Mouse (Mus musculus) myocyte (in vitro differentiated cells): ENCODE results near the gene Baz2a.
"Not testable (repeated sequence)": the region's sequence is repeated elsewhere in the genome, so short reads cannot be mapped to it uniquely, and the experiment has no call there.

Source experiments
- CEBPB ChIP-seq: IDR thresholded peaks from 2 replicates; pipeline ENCODE4 v1.6.1; 2011; ENCODE audit warnings: mild to moderate bottlenecking, moderate library complexity; ENCODE audit not compliant: poor library complexity, insufficient read depth, severe bottlenecking
- E2F4 ChIP-seq: IDR thresholded peaks from one replicate; pipeline ENCODE4 v1.6.1; 2011; ENCODE audit warnings: mild to moderate bottlenecking, control low read depth, moderate library complexity; ENCODE audit not compliant: insufficient read depth
- MAX ChIP-seq: IDR thresholded peaks from one replicate; pipeline ENCODE4 v1.6.1; 2011; ENCODE audit warnings: low read depth, mild to moderate bottlenecking, control low read depth
- MYOD1 ChIP-seq, 3 experiments: IDR thresholded peaks; one replicate each; pipeline ENCODE4 v1.6.1; 2011; ENCODE audit warnings: control low read depth in 2 of 3, low read depth in 2 of 3, mild to moderate bottlenecking in 2 of 3, moderate library complexity in 1 of 3; ENCODE audit not compliant: insufficient read length in 2 of 3, control insufficient read depth in 1 of 3
- MYOG ChIP-seq, 3 experiments: IDR thresholded peaks; one replicate each; pipeline ENCODE4 v1.6.1; 2011; ENCODE audit warnings: control low read depth in 2 of 3, low read depth in 2 of 3, mild to moderate bottlenecking in 2 of 3; ENCODE audit not compliant: insufficient read length in 2 of 3, control insufficient read depth in 1 of 3, insufficient read depth in 1 of 3
- POLR2A ChIP-seq: IDR thresholded peaks from one replicate; pipeline ENCODE4 v1.6.1; 2011; ENCODE audit warnings: low read depth, mild to moderate bottlenecking, control low read depth, moderate library complexity; ENCODE audit not compliant: insufficient read length
- POLR2AphosphoS2 ChIP-seq: IDR thresholded peaks from one replicate; pipeline ENCODE4 v1.6.1; 2011; ENCODE audit warnings: low read depth, control low read depth; ENCODE audit not compliant: insufficient read length
- REST ChIP-seq: IDR thresholded peaks from one replicate; pipeline ENCODE4 v1.6.1; 2011; ENCODE audit warnings: mild to moderate bottlenecking, control low read depth, moderate library complexity; ENCODE audit not compliant: insufficient read depth, insufficient read length
- SRF ChIP-seq: IDR thresholded peaks from one replicate; pipeline ENCODE4 v1.6.1; 2011; ENCODE audit warnings: low read depth; ENCODE audit not compliant: control insufficient read depth, insufficient read length
- TCF12 ChIP-seq: IDR thresholded peaks from one replicate; pipeline ENCODE4 v1.6.1; 2011; ENCODE audit warnings: mild to moderate bottlenecking, control low read depth; ENCODE audit not compliant: poor library complexity, insufficient read depth, severe bottlenecking
- TCF3 ChIP-seq: IDR thresholded peaks from one replicate; pipeline ENCODE4 v1.6.1; 2011; ENCODE audit warnings: low read depth, control low read depth; ENCODE audit not compliant: insufficient read length
- USF1 ChIP-seq: IDR thresholded peaks from one replicate; pipeline ENCODE4 v1.6.1; 2011; ENCODE audit warnings: low read depth, mild to moderate bottlenecking, control low read depth, moderate library complexity

DNA sequence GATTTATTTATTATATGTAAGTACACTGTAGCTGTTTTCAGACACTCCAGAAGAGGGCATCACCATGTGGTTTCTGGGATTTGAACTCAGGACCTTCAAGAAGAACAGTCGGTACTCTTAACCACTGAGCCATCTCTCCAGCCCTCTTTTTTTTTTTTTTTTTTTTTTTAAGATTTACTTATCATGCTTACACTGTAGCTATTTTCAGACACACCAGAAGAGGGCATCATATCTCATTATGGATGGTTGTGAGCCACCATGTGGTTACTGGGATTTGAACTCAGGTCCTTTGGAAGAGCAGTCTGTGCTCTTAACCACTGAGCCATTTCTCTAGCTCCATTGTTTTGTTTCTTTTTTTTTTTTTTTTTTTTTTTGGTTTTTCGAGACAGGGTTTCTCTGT lies 39.2 kb upstream of the Baz2a start:
- not testable (repeated sequence) for TF ChIP-seq POLR2A; USF1; TCF12; POLR2AphosphoS2; MAX; E2F4; MYOD1 (IDR thresholded peaks at IDR 0.05; ENCODE audit: control insufficient read depth in 1 of 3, insufficient read length in 2 of 3, low read depth in 2 of 3); MYOG (IDR thresholded peaks at IDR 0.05; ENCODE audit: control insufficient read depth in 1 of 3, insufficient read depth in 1 of 3, insufficient read length in 2 of 3, low read depth in 2 of 3); TCF3; SRF; CEBPB; REST
